Mouse (Mus musculus): Measurements from ENCODE around the gene Hspa12a.

- TF ChIP-seq CTCF (IDR thresholded peaks at IDR 0.05; ENCODE audit: low read depth, low read length) (no peak), POLR2A (IDR thresholded peaks at IDR 0.05; ENCODE audit: extremely low read depth, insufficient read depth, low read length) (no peak)
Measured at GRCm38 (mm10) chr19:58910941-58911368, 32.5 kb downstream of the Hspa12a start.
